Mouse (Mus musculus): ENCODE measurements around the gene Pga5. TPM values are rescaled to one million over a fixed set of nuclear protein-coding genes. Genes with fewer than 3 reads are reported as not detected.

The Pga5 gene
- total and polyA plus RNA-seq, 3 experiments: 0.08 TPM; not detected in 2

DNA sequence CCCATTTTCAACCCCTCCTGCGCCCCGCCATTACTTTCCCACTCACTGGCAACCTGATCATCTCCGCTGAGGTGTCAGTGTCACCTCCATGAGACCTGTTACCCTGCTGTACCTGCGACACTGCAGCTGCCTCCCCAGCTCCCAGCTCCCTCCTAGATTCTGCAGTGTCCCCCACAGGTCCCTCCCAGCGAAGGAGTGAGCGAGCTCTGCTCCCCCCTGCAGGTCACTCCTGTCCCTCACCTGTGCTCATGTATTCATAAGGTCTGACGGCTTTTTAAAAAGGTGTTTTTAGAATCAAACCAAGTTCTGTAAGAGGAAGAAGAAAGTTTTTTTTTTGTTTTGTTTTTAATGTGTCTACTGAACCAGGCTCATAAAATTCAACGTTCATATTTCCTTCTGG, 24.3 kb upstream of the Pga5 start:
- TF ChIP-seq MAX (IDR thresholded peaks at IDR 0.05; ENCODE audit: low read length): no peak
- TF ChIP-seq TCF12 (IDR thresholded peaks at IDR 0.05; ENCODE audit: low read depth, low read length): no peak
- TF ChIP-seq CTCF (conservative IDR thresholded peaks at IDR 0.05 in 1 of 2, IDR thresholded peaks at IDR 0.05 in 1 of 2; ENCODE audit: low read depth in 2 of 2, low read length in 2 of 2): 0 out of 4 replicates have a peak, but pooled peaks of 1 of the 2 experiments have one; percentile 2
- in situ Hi-C loops (cut with MboI; ENCODE audit: low pct_ligation_motif_present, low pct_unique_long_range_greater_than_20kb, low sequenced_read_pairs): no loop called here
- Histone ChIP-seq H3K4me1 (ENCODE audit: control insufficient read depth in 1 of 2, insufficient read depth in 2 of 2) (peaks cover 0 to 60% of the 10 kb centered on the region in 2 experiments; a peak in 3 of 4 replicates), H3K36me3 (replicated peaks in 1 of 2; ENCODE audit: control insufficient read depth in 1 of 2, insufficient read depth in 1 of 2, low read length in 1 of 2) (peaks cover 8 to 59% of the 10 kb centered on the region in 2 experiments), H3K4me2 (ENCODE audit: insufficient read depth, low read depth, poor library complexity, severe bottlenecking) (no peak overlapping the region), H3K9me3 (replicated peaks; ENCODE audit: low read length) (no peaks in the 10 kb centered on the region), H3K9ac (ENCODE audit: insufficient read depth, low read depth) (no peak overlapping the region), H3K4me3 (replicated peaks in 1 of 3; ENCODE audit: low read depth in 2 of 3, low read length in 2 of 3, poor library complexity in 1 of 3) (no peak overlapping the region), H3K27me3 (replicated peaks) (no peaks in the 10 kb centered on the region), H3K79me2 (replicated peaks; ENCODE audit: control insufficient read depth, extremely low read depth, insufficient read depth, poor library complexity, severe bottlenecking) (peaks cover 25% of the 10 kb centered on the region), H3K27ac (ENCODE audit: insufficient read depth, low read depth) (no peak overlapping the region)
- dilution Hi-C loops (cut with MboI; ENCODE audit: extremely low pct_ligation_motif_present, extremely low pct_unique_long_range_greater_than_20kb, low sequenced_read_pairs): no loop called here
- no peak for DNase-seq (ENCODE audit: extremely low read depth)

DNA sequence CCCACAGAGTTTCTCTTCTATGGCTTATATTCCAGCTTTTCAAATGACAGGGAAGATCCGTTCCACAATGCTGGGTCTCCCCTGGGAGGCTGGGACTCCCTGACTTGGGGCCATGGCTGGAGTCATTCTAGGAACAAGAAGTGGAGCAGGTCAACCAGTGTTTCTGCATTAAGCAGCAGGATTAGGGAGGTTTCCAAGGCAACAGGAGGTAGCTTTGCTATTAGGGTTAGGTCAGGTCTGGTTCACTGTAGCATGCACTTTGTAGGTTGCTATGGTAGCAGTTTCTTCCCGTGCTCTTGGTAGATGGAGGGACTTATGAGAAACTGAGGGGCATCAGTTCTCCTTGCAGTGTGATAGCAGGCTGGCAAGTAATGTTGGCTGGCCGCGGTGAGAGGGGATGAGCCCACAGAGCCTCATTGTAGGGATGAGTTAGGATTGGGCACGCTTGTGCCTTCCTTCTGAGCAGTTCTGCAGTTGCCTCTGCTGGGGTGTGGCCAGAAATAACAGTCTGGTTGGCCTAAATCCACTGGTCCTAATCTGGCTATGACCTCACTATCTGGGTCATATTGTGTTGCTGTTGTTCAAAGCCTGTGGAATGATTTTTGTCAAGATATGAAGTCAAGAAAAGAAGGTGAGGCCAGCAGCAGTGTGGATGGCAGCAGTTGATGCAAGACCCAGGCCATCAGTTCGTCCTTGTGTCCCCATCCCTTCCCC, 23.3 kb upstream of the Pga5 start:
- Histone ChIP-seq H3K27ac (ENCODE audit: insufficient read depth, low read depth) (no peak overlapping the region), H3K79me2 (replicated peaks; ENCODE audit: control insufficient read depth, extremely low read depth, insufficient read depth, poor library complexity, severe bottlenecking) (peaks cover 31% of the 10 kb centered on the region), H3K9ac (ENCODE audit: insufficient read depth, low read depth) (no peak overlapping the region), H3K27me3 (replicated peaks) (no peaks in the 10 kb centered on the region), H3K9me3 (replicated peaks; ENCODE audit: low read length) (no peaks in the 10 kb centered on the region), H3K4me2 (ENCODE audit: insufficient read depth, low read depth, poor library complexity, severe bottlenecking) (no peak overlapping the region), H3K4me1 (ENCODE audit: control insufficient read depth in 1 of 2, insufficient read depth in 2 of 2) (peaks cover 0 to 64% of the 10 kb centered on the region in 2 experiments; a peak in 3 of 4 replicates), H3K36me3 (replicated peaks in 1 of 2; ENCODE audit: control insufficient read depth in 1 of 2, insufficient read depth in 1 of 2, low read length in 1 of 2) (peaks cover 4 to 52% of the 10 kb centered on the region in 2 experiments), H3K4me3 (replicated peaks in 1 of 3; ENCODE audit: low read depth in 2 of 3, low read length in 2 of 3, poor library complexity in 1 of 3) (no peak overlapping the region)
- in situ Hi-C loops (cut with MboI; ENCODE audit: low pct_ligation_motif_present, low pct_unique_long_range_greater_than_20kb, low sequenced_read_pairs) (no loop called here), dilution Hi-C loops (cut with MboI; ENCODE audit: extremely low pct_ligation_motif_present, extremely low pct_unique_long_range_greater_than_20kb, low sequenced_read_pairs) (no loop called here)
- no peak for TF ChIP-seq JUN (IDR thresholded peaks at IDR 0.05; ENCODE audit: insufficient read depth, low read depth, low read length)
- no peak for DNase-seq (ENCODE audit: extremely low read depth)

DNA sequence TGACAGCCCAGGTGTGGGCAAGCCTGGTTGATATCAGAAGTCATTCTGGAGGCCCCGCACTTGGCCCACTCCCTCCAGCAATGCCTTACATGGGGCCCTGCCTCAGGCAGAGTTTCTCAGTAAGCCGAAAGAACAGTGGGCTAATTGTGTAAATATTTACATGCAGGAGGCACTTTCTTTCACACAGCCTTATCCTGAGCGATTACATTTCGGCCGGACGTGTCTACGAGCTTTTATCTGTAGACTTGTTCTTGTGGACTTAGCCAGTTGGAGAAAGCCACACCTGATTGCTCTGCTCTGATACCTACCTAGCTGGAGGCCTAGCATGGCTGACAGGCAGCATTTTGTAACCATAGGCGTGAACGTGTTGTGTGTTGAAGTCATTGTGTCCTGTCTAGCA, 22.0 kb upstream of the Pga5 start:
- Histone ChIP-seq H3K9me3 (replicated peaks; ENCODE audit: low read length) (no peaks in the 10 kb centered on the region), H3K4me1 (ENCODE audit: control insufficient read depth in 1 of 2, insufficient read depth in 2 of 2) (peaks cover 3 to 75% of the 10 kb centered on the region in 2 experiments), H3K4me3 (replicated peaks in 1 of 3; ENCODE audit: low read depth in 2 of 3, low read length in 2 of 3, poor library complexity in 1 of 3) (no peak overlapping the region), H3K4me2 (ENCODE audit: insufficient read depth, low read depth, poor library complexity, severe bottlenecking) (no peak overlapping the region), H3K27ac (ENCODE audit: insufficient read depth, low read depth) (no peak overlapping the region), H3K79me2 (replicated peaks; ENCODE audit: control insufficient read depth, extremely low read depth, insufficient read depth, poor library complexity, severe bottlenecking) (peaks cover 41% of the 10 kb centered on the region), H3K27me3 (replicated peaks) (no peaks in the 10 kb centered on the region), H3K36me3 (replicated peaks in 1 of 2; ENCODE audit: control insufficient read depth in 1 of 2, insufficient read depth in 1 of 2, low read length in 1 of 2) (peaks cover 4 to 49% of the 10 kb centered on the region in 2 experiments), H3K9ac (ENCODE audit: insufficient read depth, low read depth) (no peak overlapping the region)
- no peak for DNase-seq (ENCODE audit: extremely low read depth)
- dilution Hi-C loops (cut with MboI; ENCODE audit: extremely low pct_ligation_motif_present, extremely low pct_unique_long_range_greater_than_20kb, low sequenced_read_pairs): no loop called here
- in situ Hi-C loops (cut with MboI; ENCODE audit: low pct_ligation_motif_present, low pct_unique_long_range_greater_than_20kb, low sequenced_read_pairs): no loop called here
- TF ChIP-seq CHD1 (IDR thresholded peaks at IDR 0.05; ENCODE audit: low read depth, low read length) (no peak), ELF1 (IDR thresholded peaks at IDR 0.05; ENCODE audit: low read depth, low read length) (no peak), USF2 (conservative IDR thresholded peaks at IDR 0.05; ENCODE audit: low read depth, low read length) (no peak), NRF1 (IDR thresholded peaks at IDR 0.05; ENCODE audit: low read depth, low read length) (no peak), CTCF (conservative IDR thresholded peaks at IDR 0.05 in 1 of 2, IDR thresholded peaks at IDR 0.05 in 1 of 2; ENCODE audit: low read depth in 2 of 2, low read length in 2 of 2) (no peak), EP300 (IDR thresholded peaks at IDR 0.05; ENCODE audit: low read length) (no peak), CHD2 (IDR thresholded peaks at IDR 0.05; ENCODE audit: low read length) (no peak), USF1 (IDR thresholded peaks at IDR 0.05; ENCODE audit: low read depth, low read length) (no peak), MAX (IDR thresholded peaks at IDR 0.05; ENCODE audit: low read length) (no peak)

Measured in CH12.LX (cell line).